Mouse (Mus musculus) forebrain, embryonic 14.5 days (tissue): ENCODE data around the gene Mrpl38. TPM values are rescaled to one million over a fixed set of nuclear protein-coding genes. Genes with fewer than 3 reads are reported as not detected.

ENCODE experiments used
- ATAC-seq: fragments of 200-750 bp; cut with Nextera tagmentation; 2 replicates; pipeline ENCODE4 v1.8.0; 2017; ENCODE audit warnings: mild to moderate bottlenecking, moderate library complexity
- DNase-seq: peaks from one replicate; pipeline ENCODE4 v3.0.0-alpha.2; 2015; ENCODE audit warnings: low spot score
- H3K27ac ChIP-seq: fragments of 300-500 bp; sonication (generic); 2 replicates; pipeline ENCODE4 v1.5.1; 2014; ENCODE audit warnings: low read depth, mild to moderate bottlenecking, control low read depth, low read length, moderate library complexity
- H3K27me3 ChIP-seq: fragments of 300-500 bp; sonication (generic); replicated peaks from 2 replicates; pipeline ENCODE4 v1.6.1; 2014; ENCODE audit warnings: low read length, control low read depth, mixed read lengths; ENCODE audit not compliant: control insufficient read depth, insufficient read depth
- H3K36me3 ChIP-seq: fragments of 300-500 bp; sonication (generic); 2 replicates; pipeline ENCODE4 v1.6.1; 2014; ENCODE audit warnings: low read length, control low read depth; ENCODE audit not compliant: control insufficient read depth, insufficient read depth
- H3K4me1 ChIP-seq: fragments of 300-500 bp; sonication (generic); 2 replicates; pipeline ENCODE4 v1.6.1; 2014; ENCODE audit warnings: antibody characterized with exemption, low read length, control low read depth; ENCODE audit not compliant: control insufficient read depth, insufficient read depth
- H3K4me2 ChIP-seq: fragments of 300-500 bp; sonication (generic); 2 replicates; pipeline ENCODE4 v1.6.1; 2014; ENCODE audit warnings: mild to moderate bottlenecking, control low read depth, low read length
- H3K4me3 ChIP-seq: fragments of 300-500 bp; sonication (generic); 2 replicates; pipeline ENCODE4 v1.5.1; 2014; ENCODE audit warnings: low read depth, low read length, control low read depth
- H3K9ac ChIP-seq: fragments of 300-500 bp; sonication (generic); 2 replicates; pipeline ENCODE4 v1.6.1; 2014; ENCODE audit warnings: mild to moderate bottlenecking, low read length, control low read depth, moderate library complexity
- H3K9me3 ChIP-seq: fragments of 300-500 bp; sonication (generic); replicated peaks from 2 replicates; pipeline ENCODE4 v1.6.1; 2016; ENCODE audit warnings: low read length, control low read depth, mixed read lengths; ENCODE audit not compliant: control insufficient read depth
- WGBS: fragments of 180-500 bp; shearing (Covaris S2); extraction: QIAGEN DNeasy Blood & Tissue Kit; methylation state at CpG from one replicate; pipeline ENCODE4 v1.1.7; 2014; 5-methylcytosine and 5-hydroxymethylcytosine counted together
- polyA plus RNA-seq: library from polyadenylated mRNA; unstranded; fragments of >200 nt; fragmentation: Nextera tagmentation; extraction: Ambion mirVana; gene quantifications from 2 replicates; pipeline ENCODE4 v1.2.1, GENCODE M21; 2014

The Mrpl38 gene
- polyA plus RNA-seq, 1 experiment from 2014 or later = 79.6 TPM

DNA sequence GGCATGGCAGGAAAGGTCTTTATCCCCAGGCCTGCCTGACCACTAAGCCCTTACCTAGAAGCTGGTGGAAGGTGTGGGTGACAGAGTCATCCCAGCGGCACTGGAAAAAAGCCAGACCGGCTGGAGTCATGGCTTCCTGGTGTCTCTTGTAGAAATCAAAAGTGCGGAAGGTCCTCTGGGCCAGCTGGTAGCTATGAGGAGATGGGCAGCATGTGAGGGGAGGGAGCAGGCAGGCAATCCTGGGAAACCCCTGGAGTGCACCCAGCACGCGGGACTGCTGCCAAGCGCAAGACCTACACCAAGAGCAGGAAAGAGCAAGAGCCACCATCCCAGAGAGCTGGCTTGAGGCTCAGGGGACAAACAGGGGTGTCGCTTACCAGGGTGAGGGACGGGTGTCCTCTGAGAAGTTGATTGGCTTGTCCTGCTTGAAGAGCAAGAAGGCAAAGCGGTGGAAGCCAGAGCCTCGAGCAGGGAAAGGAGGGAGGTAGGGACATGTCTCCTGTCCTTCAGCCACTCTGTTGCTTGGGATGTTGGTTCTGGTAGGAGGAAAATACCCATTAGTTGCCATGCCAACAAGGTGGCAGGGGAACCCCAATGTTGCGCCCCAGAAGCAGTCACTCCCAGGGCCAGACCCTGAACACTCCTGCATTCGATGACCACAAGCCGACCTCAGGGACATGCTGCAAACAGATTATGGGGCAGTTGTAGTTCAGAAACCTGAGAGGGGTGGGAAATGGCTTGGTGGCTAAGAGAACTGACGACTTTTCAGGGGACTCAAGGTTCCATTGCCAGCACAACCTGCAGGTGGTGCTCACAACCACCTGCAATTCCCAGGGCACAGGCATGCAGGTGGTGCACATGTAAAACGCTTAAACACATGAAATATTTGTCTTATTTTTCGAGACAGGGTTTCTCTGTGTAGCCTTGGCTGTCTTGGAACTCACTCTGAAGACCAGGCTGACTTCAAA is 6.0 kb downstream of the Mrpl38 start:
- H3K9me3 ChIP-seq = no peaks in the 10 kb centered on the region
- no peak overlapping the region for H3K27ac ChIP-seq
- DNase-seq (no peak), ATAC-seq (no peak)
- WGBS = 90% methylated on average over 16 of the region's 16 CpGs
- H3K36me3 ChIP-seq = peaks cover 31% of the 10 kb centered on the region
- H3K4me2 ChIP-seq = no peak overlapping the region
- peaks cover 1% of the 10 kb centered on the region for H3K4me1 ChIP-seq
- no peak overlapping the region for H3K9ac ChIP-seq
- H3K27me3 ChIP-seq = no peaks in the 10 kb centered on the region
- H3K4me3 ChIP-seq = no peak overlapping the region

DNA sequence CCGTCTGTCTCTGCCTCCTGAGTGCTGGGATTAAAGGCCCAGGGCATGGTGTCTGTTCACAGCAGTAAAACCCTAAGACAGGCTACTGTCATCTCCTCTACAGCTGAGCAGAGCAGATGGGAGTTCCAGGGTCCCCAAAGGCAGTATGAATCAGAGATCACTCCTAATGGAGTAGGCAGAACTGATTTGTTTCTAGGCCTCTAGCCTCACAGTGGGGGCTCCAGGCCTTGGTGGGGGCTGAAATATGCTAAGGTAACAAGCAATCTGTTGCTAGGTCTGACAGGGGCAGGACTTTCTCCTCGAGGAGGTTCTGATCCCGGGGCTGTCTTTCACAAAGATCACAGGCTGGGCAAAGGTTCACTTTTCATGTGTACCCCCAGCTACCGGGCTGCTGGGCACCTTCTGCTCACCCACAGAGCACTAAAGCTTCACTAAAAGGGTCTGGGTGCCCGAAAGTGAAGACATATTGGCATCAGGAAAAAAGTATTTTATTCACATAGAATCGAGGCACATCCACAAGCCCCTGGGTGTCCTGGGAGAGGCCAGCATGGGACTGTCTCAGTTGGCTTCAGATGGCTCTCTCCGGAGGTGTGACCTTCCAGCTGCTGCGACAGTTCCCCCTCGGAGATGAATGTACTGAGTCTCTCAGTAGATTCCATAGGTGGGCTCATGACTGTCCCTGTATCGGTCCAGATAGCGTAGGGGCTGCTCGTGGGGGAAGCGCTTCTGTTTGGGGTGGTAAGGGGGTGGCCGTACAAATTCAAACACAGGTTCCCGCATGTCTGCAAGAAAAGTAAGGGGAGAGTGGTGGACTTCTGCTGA is 7.1 kb downstream of the Mrpl38 start:
- 0 out of 2 replicates have a peak overlapping the region, but pooled peaks have one; percentile 5 for H3K27ac ChIP-seq
- ATAC-seq (peak; percentile 0; the same call in 1 of the 2 replicates), DNase-seq (no peak)
- H3K36me3 ChIP-seq = peaks cover 31% of the 10 kb centered on the region
- no peaks in the 10 kb centered on the region for H3K27me3 ChIP-seq
- peak overlapping the region; percentile 78 for H3K4me2 ChIP-seq
- H3K4me3 ChIP-seq = peak overlapping the region; percentile 49; the same call in 1 of the 2 replicates
- WGBS = 83% methylated on average over 15 of the region's 15 CpGs
- H3K4me1 ChIP-seq = peaks cover 2% of the 10 kb centered on the region; the same call in 1 of the 2 replicates
- H3K9me3 ChIP-seq = no peaks in the 10 kb centered on the region
- peak overlapping the region; percentile 72; the same call in 1 of the 2 replicates for H3K9ac ChIP-seq

DNA sequence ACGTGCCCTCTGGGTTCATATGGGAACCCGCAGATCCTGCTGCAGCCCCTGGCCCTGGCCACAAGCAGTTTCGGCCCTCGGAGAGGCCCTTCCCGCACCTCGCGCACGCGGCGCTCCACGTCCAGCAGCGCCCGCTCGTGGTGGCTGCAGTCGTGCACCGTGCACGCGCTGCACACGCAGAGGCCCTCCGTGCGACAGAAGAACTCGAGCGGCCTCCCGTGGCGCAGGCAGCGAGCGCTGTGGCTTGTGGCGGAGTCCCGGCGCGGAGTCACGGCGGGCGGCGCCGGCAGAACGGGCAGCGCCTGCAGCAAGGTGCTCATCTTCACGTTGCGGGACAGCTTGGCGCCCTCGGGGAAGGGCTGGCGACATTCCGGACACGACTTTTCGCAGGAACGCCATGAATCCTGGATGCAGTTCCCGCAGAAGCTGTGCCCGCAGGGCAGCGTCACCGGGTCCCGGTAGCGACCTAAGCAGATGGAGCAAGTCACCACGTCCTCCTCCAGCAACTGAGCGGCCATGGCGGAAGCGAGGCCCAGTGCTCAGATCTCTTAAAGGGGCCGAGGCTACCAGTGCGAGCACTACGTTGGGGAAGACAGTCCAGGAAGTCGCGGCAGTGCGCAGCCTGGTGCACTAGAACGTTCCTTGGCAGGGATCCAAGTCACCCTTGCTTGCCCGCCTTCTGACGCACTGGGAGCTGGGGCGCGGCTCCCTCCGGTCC is 8.0 kb downstream of the Mrpl38 start, which contains the start of gene Trim65:
Trim65 (minus strand) TSS at position 641 of the 718 bp plus-strand sequence.
- peak within 1 kb of the TSS; percentile 78 for H3K4me2 ChIP-seq
- H3K27ac ChIP-seq = peak within 1 kb of the TSS; percentile 89
- peaks cover 2% of the 10 kb centered on the region; the same call in 1 of the 2 replicates for H3K4me1 ChIP-seq
- under 1% methylated on average over 69 of the region's 69 CpGs for WGBS
- peak within 1 kb of the TSS; percentile 72 for H3K9ac ChIP-seq
- H3K27me3 ChIP-seq = no peaks in the 10 kb centered on the region
- ATAC-seq (peak; percentile 91), DNase-seq (peak; percentile 93)
- H3K9me3 ChIP-seq = no peaks in the 10 kb centered on the region
- peaks cover 37% of the 10 kb centered on the region for H3K36me3 ChIP-seq
- H3K4me3 ChIP-seq = peak within 1 kb of the TSS; percentile 49

DNA sequence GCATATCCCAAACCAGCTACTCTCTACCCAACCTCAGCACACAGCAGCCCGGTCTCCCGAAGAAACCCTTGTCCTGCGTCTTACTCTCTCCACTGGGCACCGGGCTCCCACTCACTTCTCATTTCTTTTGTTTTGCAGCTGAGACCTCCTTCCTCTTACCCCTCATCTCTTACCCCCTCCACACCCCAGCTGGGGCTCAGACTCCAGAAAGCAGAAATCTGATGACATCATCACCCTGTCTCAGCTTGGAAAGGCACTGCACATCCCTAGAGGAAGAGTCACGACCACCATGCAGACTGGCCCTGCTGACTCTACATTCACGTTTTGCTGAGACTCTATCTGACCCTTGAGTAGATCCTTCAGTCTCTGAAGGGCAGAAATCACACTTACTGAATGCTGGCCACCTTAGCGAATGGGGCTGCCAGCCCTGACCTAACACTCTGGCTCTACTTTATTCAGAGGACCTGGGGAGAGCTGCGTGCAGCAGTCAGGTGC is 8.6 kb downstream of the Mrpl38 start:
- H3K9me3 ChIP-seq = no peaks in the 10 kb centered on the region
- peak overlapping the region; percentile 49 for H3K4me3 ChIP-seq
- peak overlapping the region; percentile 72 for H3K9ac ChIP-seq
- H3K4me1 ChIP-seq = peaks cover 2% of the 10 kb centered on the region; the same call in 1 of the 2 replicates
- peak overlapping the region; percentile 78 for H3K4me2 ChIP-seq
- ATAC-seq (peak; percentile 32), DNase-seq (peak; percentile 52)
- peaks cover 36% of the 10 kb centered on the region for H3K36me3 ChIP-seq
- WGBS = 38% methylated on average over 8 of the region's 8 CpGs
- no peaks in the 10 kb centered on the region for H3K27me3 ChIP-seq
- peak overlapping the region; percentile 89 for H3K27ac ChIP-seq

DNA sequence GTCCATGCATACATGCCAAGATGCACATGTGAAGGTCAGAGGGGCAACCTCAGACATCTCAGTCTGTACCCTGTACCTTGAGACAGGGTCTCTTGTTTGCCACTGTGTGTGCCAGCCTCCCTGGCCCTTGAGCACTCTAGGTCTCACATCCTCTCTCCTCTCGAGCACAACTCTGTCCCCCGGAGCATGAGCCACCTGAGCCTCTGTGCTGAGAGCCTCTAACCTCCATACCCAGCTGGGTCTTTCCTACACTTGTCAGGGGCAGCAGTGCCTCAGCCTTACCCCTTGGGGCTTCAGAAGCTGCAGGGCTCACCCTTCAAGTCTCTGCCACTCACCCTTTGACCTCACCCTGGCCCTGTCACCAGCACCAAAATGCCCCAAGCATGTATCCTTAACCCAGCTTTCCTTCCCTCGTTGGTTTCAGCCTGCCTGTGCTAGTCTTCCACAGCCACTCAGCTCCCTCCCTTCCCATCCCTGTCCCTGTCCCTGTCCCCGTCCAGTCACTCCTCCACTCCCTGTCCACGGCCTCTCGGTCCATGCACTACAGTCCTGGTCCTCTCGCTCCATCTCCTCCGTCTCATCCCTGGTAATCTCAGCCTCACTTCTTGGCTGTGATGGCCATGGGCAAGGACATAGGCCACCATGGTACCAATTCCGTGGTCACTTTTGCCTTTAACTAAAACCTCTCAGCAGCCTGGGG is 9.4 kb downstream of the Mrpl38 start:
- H3K27ac ChIP-seq = no peak overlapping the region
- ATAC-seq (no peak), DNase-seq (no peak)
- 91% methylated on average over 9 of the region's 9 CpGs for WGBS
- no peak overlapping the region for H3K4me2 ChIP-seq
- H3K9me3 ChIP-seq = no peaks in the 10 kb centered on the region
- no peak overlapping the region for H3K9ac ChIP-seq
- peaks cover 28% of the 10 kb centered on the region for H3K36me3 ChIP-seq
- peaks cover 2% of the 10 kb centered on the region; the same call in 1 of the 2 replicates for H3K4me1 ChIP-seq
- H3K4me3 ChIP-seq = no peak overlapping the region
- no peaks in the 10 kb centered on the region for H3K27me3 ChIP-seq

DNA sequence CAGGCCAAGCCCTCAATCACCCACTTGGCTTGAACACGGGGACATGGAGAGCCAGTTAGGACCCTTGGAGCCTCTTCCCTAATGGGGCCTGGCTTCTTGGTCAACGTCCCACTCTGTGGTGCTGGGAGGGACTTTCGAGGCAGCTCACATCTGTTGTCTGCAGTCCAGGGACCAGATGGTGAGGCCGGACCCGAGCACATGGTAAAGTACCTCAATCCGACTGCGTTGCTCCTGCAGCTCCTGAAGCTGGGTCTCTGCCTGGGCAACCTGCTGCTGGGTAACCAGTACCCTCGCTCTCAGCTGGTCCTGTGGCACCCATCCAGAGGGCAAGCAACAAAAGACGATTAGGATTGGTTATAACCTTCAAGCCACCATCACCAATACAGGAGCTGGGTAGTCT is 10.7 kb downstream of the Mrpl38 start:
- no peak overlapping the region for H3K27ac ChIP-seq
- no peak overlapping the region for H3K9ac ChIP-seq
- H3K4me3 ChIP-seq = no peak overlapping the region
- H3K4me2 ChIP-seq = no peak overlapping the region
- 74% methylated on average over 9 of the region's 9 CpGs for WGBS
- ATAC-seq = no peak
- peaks cover 2% of the 10 kb centered on the region; the same call in 1 of the 2 replicates for H3K4me1 ChIP-seq
- no peaks in the 10 kb centered on the region for H3K9me3 ChIP-seq
- no peaks in the 10 kb centered on the region for H3K27me3 ChIP-seq
- peaks cover 18% of the 10 kb centered on the region for H3K36me3 ChIP-seq
- DNase-seq = no peak

DNA sequence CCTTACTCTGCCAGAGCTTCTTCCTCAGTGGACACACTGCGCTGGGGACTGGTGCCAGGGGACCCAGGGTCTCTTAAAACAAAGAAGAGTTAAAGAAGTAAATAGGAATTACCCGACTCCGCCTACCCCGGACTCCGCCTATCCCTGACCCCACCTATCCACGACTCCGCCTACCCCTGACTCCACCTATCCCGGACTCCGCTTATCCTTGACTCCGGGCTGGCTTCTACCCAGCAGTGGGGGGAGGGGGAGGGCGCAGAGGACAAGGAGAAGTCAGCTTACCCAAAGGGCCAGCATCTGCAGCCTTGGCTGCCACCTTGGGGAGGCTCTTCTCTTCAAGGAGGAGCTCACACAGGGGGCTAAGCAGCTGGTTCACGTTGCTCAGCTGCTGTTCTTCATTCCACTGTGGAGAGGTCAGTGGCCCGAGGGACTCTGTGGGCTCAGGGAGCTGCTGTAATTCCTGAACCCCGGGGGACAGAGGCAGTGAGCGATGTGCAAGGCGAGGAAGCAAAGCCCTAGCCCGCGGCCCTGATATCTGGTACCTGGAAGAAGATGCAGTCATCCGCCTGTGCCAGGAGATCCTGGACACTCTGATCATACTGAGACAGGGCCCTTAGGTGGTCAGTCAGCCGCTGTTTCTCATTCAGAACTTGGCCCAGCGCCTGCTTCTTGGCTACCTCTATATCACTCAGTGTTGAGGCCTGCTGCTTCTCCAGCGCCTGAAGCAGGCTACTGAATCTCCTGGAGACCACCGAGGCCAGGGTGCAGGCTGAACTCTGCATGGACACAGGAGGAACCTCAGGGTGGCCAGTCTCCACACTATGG is 11.3 kb downstream of the Mrpl38 start, which contains the start of gene Trim47:
Trim47 (minus strand) TSS at position 55 of the 825 bp plus-strand sequence.
- WGBS = 25% methylated on average over 23 of the region's 23 CpGs
- H3K27ac ChIP-seq = no peak within 1 kb of the TSS
- H3K9me3 ChIP-seq = no peaks in the 10 kb centered on the region
- H3K9ac ChIP-seq = no peak within 1 kb of the TSS; the same call in 1 of the 2 replicates
- H3K36me3 ChIP-seq = peaks cover 12% of the 10 kb centered on the region
- no peaks in the 10 kb centered on the region for H3K27me3 ChIP-seq
- ATAC-seq (no peak), DNase-seq (no peak)
- H3K4me3 ChIP-seq = no peak within 1 kb of the TSS
- no peak within 1 kb of the TSS; the same call in 1 of the 2 replicates for H3K4me2 ChIP-seq
- peaks cover 2% of the 10 kb centered on the region; the same call in 1 of the 2 replicates for H3K4me1 ChIP-seq
